Mouse (Mus musculus) cortical plate, adult 2 months (tissue): Measurements from ENCODE around the gene Tcf19.

Experiments
- CTCF ChIP-seq: fragments of 200-500 bp; IDR thresholded peaks from 2 replicates; pipeline ENCODE4 v1.5.1; 2011; ENCODE audit warnings: mild to moderate bottlenecking, control low read depth, low read length; ENCODE audit not compliant: insufficient read depth; ENCODE audit errors: extremely low read depth
- POLR2A ChIP-seq: fragments of 200-500 bp; IDR thresholded peaks from 2 replicates; pipeline ENCODE4 v1.6.1; 2011; ENCODE audit warnings: mild to moderate bottlenecking, low read length, control low read depth; ENCODE audit not compliant: insufficient read depth; ENCODE audit errors: extremely low read depth

DNA sequence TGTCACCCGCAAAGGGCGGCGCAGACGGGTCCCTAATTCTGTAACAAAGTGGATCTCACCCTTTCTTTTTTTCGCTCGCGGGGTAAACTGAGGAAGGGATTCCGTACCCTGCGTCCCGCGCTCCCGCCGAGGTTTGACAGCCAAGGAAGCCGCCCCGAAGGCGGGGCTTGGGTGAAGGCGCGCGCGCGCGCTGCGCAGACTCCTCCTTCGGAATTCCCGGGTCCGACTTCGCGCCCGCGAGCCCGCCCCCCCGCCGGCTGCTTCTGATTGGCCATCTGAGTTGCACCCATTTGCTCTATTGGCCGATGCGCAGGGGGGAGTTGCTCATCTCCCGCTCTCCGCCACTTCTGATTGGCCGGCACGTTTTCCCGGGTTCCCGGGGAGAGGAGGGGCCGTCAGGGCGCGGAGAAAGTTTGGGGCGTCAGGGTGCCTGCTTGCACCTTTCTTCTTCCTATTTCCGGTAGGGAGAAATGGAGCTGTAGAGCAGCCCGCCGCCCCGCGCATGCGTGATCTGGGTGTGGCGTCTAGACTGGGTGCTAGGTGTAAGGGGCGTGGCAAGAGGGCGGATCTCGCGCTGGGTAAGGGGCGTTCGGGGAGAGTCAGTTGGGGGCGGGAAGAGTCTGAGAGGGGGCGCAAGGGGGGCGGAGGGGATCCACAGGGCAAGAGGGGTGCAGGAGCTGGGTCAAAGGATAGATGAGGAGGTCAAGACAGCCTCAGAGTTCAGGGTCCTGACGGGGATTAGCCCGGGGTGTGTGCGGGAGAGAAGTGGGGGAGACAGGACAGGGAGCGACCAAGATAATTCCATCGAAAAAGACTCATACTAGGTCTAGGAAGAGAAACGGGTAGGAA is at the start of gene Tcf19, which contains the start of gene Cchcr1:
- TF ChIP-seq POLR2A: no peak
- TF ChIP-seq CTCF: no peak
